Mouse (Mus musculus) forebrain, embryonic 14.5 days (tissue): ENCODE results near the gene Gm20736. TPM values are rescaled to one million over a fixed set of nuclear protein-coding genes. Genes with fewer than 3 reads are reported as not detected.
"Not testable (repeated sequence)": the region's sequence is repeated elsewhere in the genome, so short reads cannot be mapped to it uniquely, and the experiment has no call there.

Experiments used
- ATAC-seq: fragments of 200-750 bp; cut with Nextera tagmentation; 2 replicates; pipeline ENCODE4 v1.8.0; 2017; ENCODE audit warnings: mild to moderate bottlenecking, moderate library complexity
- DNase-seq: peaks from one replicate; pipeline ENCODE4 v3.0.0-alpha.2; 2015; ENCODE audit warnings: low spot score
- H3K27ac ChIP-seq: fragments of 300-500 bp; sonication (generic); 2 replicates; pipeline ENCODE4 v1.5.1; 2014; ENCODE audit warnings: low read depth, mild to moderate bottlenecking, control low read depth, low read length, moderate library complexity
- H3K27me3 ChIP-seq: fragments of 300-500 bp; sonication (generic); replicated peaks from 2 replicates; pipeline ENCODE4 v1.6.1; 2014; ENCODE audit warnings: low read length, control low read depth, mixed read lengths; ENCODE audit not compliant: control insufficient read depth, insufficient read depth
- H3K36me3 ChIP-seq: fragments of 300-500 bp; sonication (generic); 2 replicates; pipeline ENCODE4 v1.6.1; 2014; ENCODE audit warnings: low read length, control low read depth; ENCODE audit not compliant: control insufficient read depth, insufficient read depth
- H3K4me1 ChIP-seq: fragments of 300-500 bp; sonication (generic); 2 replicates; pipeline ENCODE4 v1.6.1; 2014; ENCODE audit warnings: antibody characterized with exemption, low read length, control low read depth; ENCODE audit not compliant: control insufficient read depth, insufficient read depth
- H3K4me2 ChIP-seq: fragments of 300-500 bp; sonication (generic); 2 replicates; pipeline ENCODE4 v1.6.1; 2014; ENCODE audit warnings: mild to moderate bottlenecking, control low read depth, low read length
- H3K4me3 ChIP-seq: fragments of 300-500 bp; sonication (generic); 2 replicates; pipeline ENCODE4 v1.5.1; 2014; ENCODE audit warnings: low read depth, low read length, control low read depth
- H3K9ac ChIP-seq: fragments of 300-500 bp; sonication (generic); 2 replicates; pipeline ENCODE4 v1.6.1; 2014; ENCODE audit warnings: mild to moderate bottlenecking, low read length, control low read depth, moderate library complexity
- H3K9me3 ChIP-seq: fragments of 300-500 bp; sonication (generic); replicated peaks from 2 replicates; pipeline ENCODE4 v1.6.1; 2016; ENCODE audit warnings: low read length, control low read depth, mixed read lengths; ENCODE audit not compliant: control insufficient read depth
- WGBS: fragments of 180-500 bp; shearing (Covaris S2); extraction: QIAGEN DNeasy Blood & Tissue Kit; methylation state at CpG from one replicate; pipeline ENCODE4 v1.1.7; 2014; 5-methylcytosine and 5-hydroxymethylcytosine counted together
- polyA plus RNA-seq: library from polyadenylated mRNA; unstranded; fragments of >200 nt; fragmentation: Nextera tagmentation; extraction: Ambion mirVana; gene quantifications from 2 replicates; pipeline ENCODE4 v1.2.1, GENCODE M21; 2014

Gene Gm20736
- polyA plus RNA-seq: not detected in 2 replicates

DNA sequence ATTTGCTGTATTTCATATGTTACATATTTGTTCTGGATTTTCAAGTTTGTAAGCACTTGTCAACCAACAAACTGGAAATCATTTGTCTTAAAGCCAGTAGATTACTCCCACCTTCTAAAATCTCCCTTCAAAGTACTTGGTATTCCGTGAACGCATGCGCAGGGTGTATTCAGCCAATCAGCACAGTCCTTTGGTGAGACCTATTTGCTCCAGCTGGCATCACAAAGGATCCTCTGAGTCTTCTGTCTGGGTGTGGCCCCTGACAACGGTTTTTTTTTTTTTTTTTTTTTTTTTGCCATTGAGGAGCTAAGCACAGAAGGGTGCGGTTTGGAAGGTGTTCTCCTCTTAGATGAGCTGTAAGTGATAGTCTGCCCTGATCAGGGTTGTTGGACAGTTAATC is at the start of gene Gm20736:
Gm20736 (plus strand) TSS at position 301 of the 400 bp plus-strand sequence.
- H3K36me3 ChIP-seq, H3K4me1 ChIP-seq, H3K9ac ChIP-seq, H3K27ac ChIP-seq, H3K4me2 ChIP-seq, H3K9me3 ChIP-seq, DNase-seq, ATAC-seq, H3K4me3 ChIP-seq, H3K27me3 ChIP-seq: not testable (repeated sequence)
- WGBS: no CpG with 5 or more reads among the region's 5 CpGs

Other genes with a start within 250 kb of the Gm20736 start
- gene Gm20924, start 170.2 kb upstream of the Gm20736 start, polyA plus RNA-seq: not detected in 2 replicates